Mouse (Mus musculus): ENCODE results near the gene Hecw2.
A peak's percentile ranks its signal among the peaks of the same experiment; 100 is the strongest.

Gene Hecw2

DNA sequence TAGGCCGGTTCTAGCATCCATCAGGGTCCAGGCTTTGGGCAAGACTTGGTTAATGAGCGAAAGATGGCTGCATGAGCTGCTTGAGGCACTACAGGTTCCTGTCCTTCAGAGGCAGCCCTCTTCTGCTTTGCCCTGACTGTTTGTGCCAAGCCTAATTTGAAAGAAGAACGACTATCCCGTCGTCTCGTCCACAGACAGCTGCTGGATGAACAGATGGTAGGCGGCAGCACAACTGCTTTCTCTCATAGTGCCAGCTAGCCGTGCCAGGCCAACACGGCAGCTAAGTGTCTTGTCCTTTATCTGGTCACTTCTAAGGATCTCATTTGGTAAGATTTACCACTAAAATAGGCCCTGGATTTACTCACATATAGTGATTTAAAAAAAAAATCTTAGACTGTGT lies 365.9 kb downstream of the Hecw2 start:
- no peak for DNase-seq (ENCODE audit: low spot score)

DNA sequence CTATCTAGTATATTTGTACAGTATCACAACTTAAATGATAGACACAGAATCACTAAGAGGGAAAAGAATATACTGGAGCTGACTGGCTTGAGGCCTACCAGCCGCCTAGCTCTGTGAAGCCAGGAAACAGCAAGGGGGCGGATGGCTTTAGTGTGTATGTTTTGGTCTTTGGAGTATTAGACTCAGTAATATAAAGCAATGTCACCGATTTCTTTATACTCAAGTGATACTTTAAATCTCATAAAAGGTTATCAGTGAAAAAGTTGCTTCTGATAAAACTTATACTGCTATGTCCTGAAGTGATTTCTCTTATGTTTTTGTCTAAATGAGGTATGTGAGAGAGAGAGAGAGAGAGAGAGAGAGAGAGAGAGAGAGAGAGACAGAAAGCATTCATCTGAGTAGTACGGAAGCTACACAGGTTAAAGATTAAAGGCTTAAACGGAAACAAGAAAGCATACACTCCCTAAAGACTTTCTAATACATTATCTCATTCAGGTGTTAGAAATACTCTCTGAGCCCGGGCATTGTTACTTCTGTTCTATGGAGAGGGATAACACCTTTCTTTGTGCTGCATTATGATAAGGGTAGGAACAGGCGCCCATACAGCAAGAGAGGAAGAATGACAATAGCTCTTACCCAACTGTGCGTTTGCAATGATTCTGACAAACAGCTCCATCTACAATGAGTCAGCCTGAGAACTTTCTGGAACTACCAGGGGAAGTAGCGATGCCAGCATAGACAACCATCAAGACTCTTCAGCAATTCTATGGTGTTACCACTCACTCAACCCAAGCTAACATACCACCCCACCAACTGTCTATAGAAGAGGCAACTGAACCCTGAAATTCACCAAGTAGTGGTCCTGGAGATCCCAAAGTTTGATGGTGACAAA lies 370.3 kb downstream of the Hecw2 start:
- peak; percentile 43 for DNase-seq (ENCODE audit: low spot score)

DNA sequence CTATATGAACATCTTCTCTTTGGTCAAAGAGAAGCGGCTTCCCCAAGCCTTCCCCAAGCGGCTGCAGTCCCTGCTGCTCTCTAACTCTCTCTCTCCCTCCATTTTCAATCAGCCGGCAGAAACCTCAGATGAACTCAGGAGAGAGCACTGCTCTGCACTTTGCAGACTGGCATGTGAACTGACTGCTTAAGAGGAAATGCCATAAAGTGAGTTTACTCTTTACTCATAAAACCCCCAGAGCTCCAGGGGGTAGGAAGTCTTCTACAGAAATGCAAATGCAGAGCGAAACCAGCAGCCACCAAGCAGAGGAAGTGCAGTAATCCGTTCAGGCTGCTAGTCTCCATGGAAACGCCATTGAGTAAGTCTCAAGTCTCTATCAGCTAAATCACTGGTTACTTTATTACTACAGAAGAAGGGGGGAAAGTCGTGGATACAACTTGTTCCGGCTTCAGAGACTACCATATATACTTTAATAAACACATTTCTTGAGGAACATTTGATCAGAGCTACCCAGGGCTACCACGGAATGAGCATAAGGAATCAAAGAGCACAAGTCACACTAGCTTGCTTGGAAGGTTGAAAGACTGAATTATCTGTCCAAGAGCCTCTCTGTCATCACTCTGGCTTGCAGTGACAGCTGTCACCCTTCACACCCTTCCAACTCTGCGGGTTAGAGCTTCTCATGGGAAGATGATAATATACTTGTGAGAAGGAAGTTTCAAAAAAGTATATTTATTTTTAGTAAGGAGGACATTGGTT lies 371.1 kb downstream of the Hecw2 start:
- peak; percentile 83 for DNase-seq (ENCODE audit: low spot score)

DNA sequence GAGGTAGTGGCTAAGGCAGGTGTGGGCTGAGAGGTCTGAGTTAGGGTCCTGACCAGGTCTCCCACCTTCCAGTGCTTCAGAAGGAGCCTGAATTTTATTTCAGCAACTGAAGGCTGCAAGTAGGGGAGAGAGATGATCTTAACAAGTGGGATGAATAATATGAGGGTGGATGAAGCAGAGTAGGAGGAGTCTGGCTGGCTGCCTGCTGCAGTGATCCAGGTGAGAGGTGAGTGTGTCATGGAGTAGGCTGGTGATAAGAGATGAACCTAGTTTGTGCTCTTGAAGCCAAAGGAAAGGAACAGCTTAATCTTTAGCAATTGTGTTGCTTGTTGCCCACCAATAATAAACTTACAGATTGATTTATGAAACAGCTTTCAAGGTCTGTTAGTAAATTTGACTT lies 373.0 kb downstream of the Hecw2 start:
- no peak for DNase-seq (ENCODE audit: low spot score)

DNA sequence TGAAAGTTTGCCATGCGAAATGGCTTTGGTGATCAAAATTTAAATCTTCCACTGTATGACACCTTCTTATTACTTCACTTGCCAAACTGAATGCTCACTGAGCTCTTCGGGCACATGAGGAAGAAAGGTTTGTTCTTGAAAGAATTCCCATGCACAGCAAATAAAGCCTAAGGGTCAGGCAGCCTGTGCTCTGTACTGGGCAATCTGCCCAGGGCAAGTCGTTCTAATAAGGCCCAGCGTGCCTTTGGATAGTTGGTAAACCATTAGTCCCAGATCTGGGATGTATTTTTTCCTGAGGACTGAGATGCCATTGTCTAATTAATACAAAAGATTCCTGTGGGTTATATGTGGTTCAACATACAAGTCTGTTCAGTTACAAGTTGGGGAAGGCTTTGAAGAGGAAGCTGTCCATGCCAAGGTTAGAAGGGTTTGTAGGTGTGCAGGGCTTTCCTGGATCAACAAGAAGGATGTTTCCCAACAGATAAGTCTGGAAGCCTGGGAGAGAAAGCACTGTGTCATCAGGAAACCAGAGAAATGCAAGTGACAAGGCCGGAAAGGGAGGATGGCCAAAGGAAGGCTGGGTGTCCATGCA lies 374.8 kb downstream of the Hecw2 start:
- no peak for DNase-seq (ENCODE audit: low spot score)

DNA sequence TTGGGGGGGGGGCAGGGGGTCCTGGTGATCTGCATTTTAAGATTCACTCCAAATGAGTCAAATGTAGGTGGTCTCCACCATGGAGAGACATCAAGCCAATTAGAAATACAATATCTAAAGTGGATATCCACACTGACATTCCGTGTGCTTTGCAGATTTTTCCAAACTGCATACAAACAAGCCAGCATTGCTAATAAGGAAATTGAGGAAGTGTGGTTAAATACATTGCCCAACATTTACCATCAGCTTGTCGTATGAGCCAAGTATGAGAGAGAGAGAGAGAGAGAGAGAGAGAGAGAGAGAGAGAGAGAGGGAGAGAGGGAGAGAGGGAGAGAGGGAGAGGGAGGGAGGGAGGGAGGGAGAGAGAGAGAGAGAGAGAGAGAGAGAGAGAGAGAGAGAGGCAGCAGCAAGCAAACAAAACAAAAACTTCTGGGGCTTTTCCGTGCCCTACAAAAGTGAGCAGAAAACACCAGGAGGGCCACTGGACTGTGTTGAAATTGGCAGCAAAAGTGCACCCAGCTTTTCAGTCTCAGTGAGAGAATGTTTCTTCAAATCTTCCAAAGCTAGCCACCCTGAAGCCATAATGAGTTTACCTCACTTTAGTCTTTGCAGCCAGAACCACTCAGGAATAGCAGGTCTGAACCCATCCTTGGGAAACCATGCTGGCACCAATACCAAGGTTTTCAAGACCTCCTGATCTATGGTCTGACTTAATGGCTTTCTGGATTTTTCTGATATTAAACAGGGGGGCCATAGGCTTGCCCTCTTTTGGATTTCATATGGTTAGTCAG lies 376.7 kb downstream of the Hecw2 start:
- DNase-seq (ENCODE audit: low spot score): no peak

DNA sequence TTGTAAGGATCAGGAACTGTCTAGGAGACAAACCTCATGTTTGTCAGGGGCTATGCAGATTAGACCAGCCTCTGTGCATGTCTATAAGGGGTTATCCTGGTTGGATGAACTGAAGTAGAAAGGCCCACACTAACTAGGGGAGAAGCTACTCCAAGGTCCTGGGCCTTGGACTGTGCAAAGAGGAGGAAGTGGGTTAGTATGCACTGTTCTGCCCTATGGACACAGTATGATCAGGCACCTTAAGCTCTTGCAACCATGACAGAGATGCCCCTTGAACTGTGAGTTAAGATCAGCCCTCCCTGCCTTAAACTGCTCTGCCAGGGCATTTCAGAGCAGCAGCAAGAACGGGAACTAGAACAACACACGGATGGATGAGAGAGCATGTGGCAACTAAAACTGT lies 378.6 kb downstream of the Hecw2 start:
- no peak for DNase-seq (ENCODE audit: low spot score)

DNA sequence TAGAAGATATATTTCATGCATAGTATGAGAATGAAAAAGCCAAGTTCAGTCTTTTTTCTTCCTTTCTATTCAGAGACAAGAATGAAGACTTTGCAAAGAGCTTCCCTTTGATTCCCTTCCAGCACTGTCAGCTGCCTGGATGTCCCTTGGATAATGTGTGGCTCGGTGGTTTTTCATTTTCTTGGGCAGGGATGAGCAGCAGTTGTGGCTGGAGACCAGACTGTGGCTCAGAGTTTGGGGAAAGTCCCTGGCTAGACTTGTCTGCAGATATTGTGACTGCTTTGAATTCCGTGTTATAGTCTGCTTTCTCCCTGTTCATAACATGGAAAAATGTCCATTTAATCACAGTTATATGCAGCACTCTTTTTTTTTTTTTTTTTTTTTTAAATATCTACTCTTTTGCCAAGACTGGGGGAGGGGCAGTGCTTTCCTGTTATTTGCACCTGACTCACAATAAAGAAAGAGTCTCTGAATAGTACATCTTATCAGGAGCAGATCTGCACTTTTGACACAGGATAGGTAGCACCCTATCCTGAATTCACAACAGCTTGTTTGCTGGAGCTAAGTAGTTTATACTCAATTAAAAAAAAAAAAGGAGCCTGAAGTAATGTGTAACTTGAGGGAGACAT lies 380.8 kb downstream of the Hecw2 start:
- peak; percentile 35 for DNase-seq (ENCODE audit: low spot score)

DNA sequence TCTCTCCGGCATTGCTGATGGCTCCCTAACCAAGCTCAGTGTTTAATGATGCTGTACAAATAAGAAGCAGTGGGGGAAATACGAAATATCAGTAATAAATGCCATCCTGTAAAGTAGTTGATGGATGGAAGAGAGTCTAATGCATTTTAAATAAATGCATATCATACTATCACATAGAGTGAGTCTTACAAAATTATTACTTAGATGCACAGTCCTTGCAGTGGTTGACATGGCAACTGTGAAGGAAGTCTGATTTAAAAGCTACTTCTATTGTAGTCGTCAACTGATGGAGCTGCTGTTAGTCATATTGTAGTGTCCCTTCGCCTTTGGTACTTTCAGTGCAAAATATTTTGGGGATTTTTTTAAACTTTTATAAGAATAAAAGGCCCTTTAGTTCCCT lies 383.0 kb downstream of the Hecw2 start:
- no peak for DNase-seq (ENCODE audit: low spot score)

DNA sequence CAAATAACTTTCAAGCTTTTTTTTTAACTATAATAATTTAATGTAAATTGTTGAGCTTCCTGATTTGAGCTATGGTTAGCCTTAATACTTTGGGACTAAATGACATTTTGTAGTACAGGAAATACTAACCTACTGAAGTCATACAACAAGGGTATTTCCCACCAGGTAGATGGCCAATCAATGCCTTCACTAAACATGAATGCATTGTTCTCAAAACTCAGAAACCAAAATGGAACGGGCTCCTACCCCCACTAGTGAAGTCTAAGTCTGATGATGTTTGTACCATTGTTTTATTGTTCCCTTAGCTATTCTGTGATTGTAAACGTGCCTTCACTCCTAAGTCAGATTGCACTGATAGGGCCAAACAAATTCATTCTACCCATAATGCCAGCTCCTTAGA lies 386.7 kb downstream of the Hecw2 start:
- DNase-seq (ENCODE audit: low spot score): peak; percentile 52

DNA sequence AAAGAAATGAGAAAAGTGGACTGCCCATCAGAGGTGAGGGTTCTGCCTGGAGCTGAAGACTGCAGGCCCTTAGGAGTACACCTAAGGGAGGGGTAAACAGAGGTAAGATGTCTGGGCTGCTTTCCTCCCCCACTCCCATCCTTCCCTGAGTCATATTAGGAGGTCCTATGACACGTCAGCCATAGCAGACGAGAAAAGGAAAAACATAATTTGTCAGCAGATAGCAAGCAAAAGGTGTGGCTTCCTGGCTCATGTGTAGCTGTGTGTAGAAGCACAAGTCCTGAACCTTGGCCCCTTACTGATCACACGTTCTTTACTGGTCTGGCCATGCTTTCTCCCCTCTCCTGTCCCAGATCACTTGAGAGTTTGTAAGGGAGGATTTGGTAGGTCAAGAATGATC lies 397.2 kb downstream of the Hecw2 start:
- DNase-seq (ENCODE audit: low spot score): peak; percentile 65

DNA sequence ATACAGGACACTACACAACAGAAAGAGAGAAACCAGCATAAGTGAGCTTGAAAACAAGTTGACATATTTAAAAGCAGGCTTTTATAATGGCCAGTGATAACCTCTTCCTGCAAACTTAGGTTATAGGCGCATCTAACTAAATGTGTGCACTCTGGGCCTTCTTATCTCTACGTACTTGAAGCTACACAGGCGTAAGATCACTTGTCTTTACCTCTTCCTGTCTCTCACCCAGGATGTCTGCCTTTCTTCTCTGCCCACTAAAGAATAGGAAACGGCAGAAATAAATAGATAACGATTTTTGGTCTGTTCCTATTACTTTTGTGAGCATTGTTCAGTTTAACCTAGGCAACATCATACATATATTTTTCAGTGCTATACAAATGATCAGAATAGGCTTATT lies 397.9 kb downstream of the Hecw2 start:
- peak; percentile 70 for DNase-seq (ENCODE audit: low spot score)

DNA sequence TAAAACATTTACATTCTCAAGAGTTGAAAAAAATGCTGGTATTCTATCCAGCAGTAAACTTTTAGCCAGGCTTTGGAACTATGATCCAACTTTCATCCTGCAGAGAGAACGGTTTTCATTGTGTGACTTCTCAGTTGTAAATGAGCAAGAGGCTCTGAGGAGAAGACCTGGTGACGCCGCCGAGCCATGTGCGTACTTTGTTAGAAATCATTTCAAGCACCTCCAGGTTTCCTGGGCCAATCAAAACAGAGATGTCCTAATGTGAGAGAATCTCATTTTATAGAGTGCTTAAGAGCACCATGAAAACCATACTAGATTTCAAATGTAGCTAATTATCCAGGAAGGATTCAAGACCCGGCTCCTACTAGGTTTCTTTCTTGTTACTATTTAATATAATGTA lies 398.7 kb downstream of the Hecw2 start:
- peak; percentile 64 for DNase-seq (ENCODE audit: low spot score)

DNA sequence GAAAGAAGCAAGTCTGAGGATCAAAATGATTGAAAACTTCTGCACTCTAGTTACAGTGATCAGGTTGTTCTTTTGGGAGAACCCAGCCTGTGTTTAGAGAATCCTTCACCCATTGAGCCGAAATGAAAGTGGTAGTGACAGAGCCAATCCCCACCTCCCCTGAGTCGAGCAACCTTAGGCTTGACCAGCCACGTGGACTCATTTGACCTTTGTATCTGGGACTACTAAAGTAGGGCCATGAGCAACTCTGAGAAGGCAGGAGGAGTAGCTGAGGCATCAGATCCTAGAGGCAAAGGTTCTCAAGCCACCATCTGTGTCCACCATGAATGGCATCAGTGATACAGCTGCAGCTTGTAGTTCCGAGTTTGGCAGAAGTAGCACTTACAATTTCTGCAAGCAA lies 399.4 kb downstream of the Hecw2 start:
- DNase-seq (ENCODE audit: low spot score): no peak

DNA sequence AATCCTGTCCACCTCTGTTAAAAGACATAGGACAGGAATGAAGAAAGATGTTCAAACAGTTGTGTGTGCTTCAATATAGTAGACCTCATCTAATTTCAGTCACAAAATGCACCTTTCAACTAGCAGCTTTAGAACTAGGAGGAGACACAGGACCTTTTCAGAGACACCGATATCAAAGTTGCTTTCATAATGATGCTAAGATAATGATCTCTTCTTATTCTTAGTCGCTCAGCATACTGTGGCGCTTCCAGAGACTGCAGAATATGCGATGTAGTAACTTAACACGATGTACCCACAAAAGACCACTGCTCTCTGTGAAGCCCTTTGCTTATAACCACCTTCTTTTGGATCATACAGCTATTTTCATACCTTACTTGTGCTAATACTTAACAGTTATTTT lies 399.9 kb downstream of the Hecw2 start:
- DNase-seq (ENCODE audit: low spot score): no peak

DNA sequence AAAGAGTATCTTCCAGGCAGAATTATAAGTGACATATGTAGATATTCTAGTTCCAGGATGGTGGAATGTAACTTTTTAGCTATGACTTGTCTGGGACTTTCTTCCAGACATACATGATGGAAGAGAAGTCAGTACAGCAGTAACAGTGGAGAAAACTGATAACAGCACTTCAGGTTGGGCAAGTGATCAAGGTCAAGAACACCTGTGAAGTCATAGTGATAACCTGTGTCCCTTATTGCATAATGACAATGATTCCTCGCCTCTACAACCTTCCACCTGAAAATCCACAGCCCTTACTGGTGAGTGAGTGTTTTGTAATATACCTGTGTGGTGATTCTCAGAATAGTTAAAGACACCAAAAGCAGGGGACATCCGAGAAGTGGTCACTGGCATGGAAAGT lies 400.7 kb downstream of the Hecw2 start:
- DNase-seq (ENCODE audit: low spot score): no peak

DNA sequence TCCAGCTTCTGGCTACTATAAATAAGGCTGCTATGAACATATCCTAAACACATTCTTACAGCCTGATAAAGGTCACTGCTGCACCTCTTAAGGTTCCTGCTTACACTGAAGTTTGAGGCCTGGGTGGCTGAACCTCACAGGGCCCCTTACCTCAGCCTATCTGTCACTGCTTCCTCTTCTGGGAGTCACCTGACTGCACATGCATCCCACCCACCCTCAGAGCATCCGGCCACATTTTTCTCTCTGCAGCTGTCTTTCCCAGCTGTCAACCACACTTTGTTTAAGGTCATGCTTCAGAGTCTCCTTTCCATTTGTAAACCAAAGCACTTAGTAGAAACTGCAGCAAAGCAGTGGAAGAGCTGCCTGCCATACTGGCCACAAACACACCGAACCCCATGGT lies 403.6 kb downstream of the Hecw2 start:
- DNase-seq (ENCODE audit: low spot score): peak; percentile 90

DNA sequence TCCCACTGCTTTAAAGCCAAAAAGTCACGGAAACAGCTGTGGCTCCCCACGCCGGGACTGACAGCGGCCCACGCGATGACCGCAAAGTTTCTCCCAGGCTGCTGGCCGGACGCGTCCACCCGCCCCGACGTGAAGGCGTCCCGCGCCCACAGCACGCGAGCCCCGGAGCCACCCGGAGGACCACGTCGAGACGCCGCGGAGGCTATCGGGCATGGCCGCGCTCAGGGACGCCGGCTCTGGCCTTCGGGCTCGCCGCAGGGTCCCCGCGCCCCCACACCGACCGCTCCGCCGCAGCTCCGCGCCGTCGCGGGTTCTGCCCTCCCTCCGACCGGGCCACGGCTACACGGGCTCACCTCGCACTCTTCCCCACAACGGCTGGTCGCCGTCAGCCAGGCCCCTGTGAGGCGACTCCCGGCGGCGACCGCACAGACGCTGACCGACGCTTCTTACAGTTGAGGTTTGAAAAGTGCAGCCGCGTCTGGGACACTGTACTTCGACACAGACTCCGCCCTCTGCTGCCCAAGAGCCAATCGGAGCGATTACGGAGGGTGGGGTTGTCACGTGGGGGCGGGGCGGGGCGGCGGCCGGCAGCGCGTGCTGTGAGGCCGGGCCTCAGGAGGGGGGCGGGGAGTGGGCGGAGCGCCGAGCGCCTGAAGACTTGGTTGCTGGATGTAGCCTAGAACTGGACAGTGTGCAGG lies 410.1 kb downstream of the Hecw2 start, which contains the start of gene Stk17b:
Stk17b (minus strand) TSS at position 504 of the 698 bp plus-strand sequence.
- DNase-seq (ENCODE audit: low spot score): peak; percentile 90

DNA sequence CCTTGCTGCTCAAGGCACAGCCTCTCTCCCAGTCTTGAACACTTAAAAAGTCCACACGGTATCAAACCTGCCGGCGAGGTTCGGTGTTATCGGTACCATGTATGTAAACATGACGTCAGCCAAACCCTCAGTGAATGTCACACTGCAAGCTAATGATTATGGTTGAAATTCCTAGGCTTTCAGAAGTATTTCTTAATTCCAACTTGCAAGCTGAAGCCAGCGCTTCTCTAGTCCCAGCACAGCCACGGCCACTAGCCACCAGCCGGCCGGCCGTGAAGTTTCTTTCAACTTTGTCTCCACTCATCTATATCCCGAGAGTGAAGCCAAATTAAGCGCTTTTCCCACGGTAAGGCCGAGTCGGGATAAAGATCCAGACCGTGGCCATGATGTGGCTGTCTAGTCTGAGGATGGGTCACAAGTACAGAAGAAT lies 410.7 kb downstream of the Hecw2 start:
- peak; percentile 84 for DNase-seq (ENCODE audit: low spot score)

DNA sequence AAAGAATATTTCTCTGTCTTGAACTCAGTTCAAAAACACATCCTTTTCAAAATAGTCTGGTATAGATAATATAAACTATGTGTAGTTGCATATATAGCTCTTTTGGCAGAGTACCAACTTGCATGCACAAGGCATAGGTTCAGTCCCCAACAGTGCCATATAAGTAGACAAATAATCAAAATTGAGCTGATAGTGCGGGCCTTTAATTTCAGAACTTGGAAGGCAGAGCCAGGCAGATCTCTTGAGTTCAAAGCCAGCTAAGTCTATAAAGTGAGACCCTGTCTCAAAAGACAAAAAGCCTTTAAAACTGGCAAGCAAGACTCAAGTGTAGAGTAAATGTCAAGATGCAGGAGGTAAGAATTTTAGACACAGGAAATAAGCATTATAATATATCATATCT lies 412.0 kb downstream of the Hecw2 start:
- no peak for DNase-seq (ENCODE audit: low spot score)

DNA sequence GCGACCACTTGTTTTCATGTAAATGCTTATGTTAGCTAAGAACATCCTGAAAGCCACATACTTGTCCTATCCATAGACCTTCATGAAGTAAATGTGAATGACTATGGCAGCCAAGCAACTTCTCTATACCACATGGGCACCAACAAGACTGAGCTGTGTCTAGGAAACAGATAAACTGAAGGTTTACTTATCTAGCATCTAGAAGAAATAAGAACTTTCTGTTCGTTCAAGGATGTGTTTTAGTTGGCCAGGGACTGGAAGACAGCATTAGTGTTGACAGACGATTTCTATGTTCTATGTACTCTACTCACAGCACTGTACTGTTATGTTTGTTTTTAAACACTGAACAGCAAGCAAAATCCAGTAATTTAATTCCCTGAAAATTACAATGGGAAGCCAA lies 412.9 kb downstream of the Hecw2 start:
- DNase-seq (ENCODE audit: low spot score): no peak

Data from T-cell, adult 2 months (primary cell).